ENCODE assay signal across 8 mouse cellular contexts in the genomic region with DNA sequence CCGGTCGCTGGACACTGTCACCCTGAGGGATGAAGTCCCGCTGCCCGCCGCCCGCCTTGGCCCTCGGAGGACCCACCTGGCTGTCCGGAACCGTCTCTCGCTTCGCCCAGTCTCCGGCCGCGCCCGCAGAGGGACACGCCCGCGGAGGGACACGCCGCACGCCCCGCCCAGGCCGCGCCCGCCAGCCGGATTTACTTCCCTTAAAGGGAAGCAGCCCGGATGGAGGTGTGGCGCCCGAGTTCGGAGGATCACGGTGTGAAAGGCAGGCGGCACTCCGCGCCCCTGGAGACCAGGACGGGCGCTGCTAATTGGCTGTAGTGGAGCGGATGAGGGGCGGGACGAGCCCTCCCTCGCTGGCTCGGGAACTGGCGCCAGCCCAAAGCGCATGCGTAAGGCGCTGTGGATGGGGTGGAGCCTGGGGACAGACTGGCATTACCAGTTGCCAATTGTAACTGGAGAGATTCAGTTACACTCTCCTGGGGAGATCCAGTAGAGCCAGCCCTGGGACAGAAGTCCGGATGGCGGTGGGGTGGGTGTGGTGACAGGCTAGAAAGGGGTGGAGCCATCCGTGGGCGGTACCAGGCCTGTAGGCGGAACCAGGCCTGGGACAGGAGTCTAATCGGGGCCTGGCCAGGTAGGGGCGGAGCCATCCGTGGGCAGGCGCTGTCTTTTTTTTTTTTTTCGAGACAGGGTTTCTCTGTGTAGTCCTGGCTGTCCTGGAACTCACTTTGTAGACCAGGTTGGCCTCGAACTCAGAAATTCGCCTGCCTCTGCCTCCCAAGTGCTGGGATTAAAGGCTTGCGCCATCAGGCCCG. TPM values are rescaled to one million over a fixed set of nuclear protein-coding genes. Genes with fewer than 3 reads are reported as not detected.
DNase-seq lines count a peak whose midpoint lies in the region; ATAC-seq lines count a peak whose summit lies in the region.

Mob3a (minus strand) TSS at position 257 of the 815 bp plus-strand sequence.
Izumo4 (plus strand) TSS at position 464 of the 815 bp plus-strand sequence.

- H3K27me3 ChIP-seq in hindbrain, embryonic 12.5 days = no peaks in the 10 kb centered on the region

- H3K4me2 ChIP-seq in hindbrain, embryonic 12.5 days (replicated peaks) = peak within 1 kb of the TSS; percentile 82

- peaks cover 18% of the 10 kb centered on the region for H3K36me3 ChIP-seq in hindbrain, embryonic 12.5 days

- peaks cover 29% of the 10 kb centered on the region for H3K4me1 ChIP-seq in hindbrain, embryonic 12.5 days

- peak within 1 kb of the TSS; percentile 65 for H3K9ac ChIP-seq in hindbrain, embryonic 12.5 days

- peak within 1 kb of the TSS; percentile 54 for H3K4me3 ChIP-seq in hindbrain, embryonic 12.5 days

- WGBS in hindbrain, embryonic 12.5 days = under 1% methylated on average over 58 of the region's 59 CpGs

- DNase-seq in NIH3T3 (ENCODE audit: low read depth) = peak; percentile 100
- DNase-seq in cerebellum, postnatal 10 days = peak; percentile 98 to 99
- peak; percentile 99 for DNase-seq in frontal cortex, postnatal 10 days (ENCODE audit: low spot score in 2 of 2)
- peak; percentile 97 to 99 for DNase-seq in layer of hippocampus, postnatal 14 days (ENCODE audit: low spot score in 2 of 2)
- peak; percentile 99 for DNase-seq in lung, postnatal 14 days
- DNase-seq in retina, adult 2 months (ENCODE audit: low read depth, low spot score) = peak; percentile 98
- DNase-seq in thymus, postnatal 36 days = peak; percentile 97 to 100

- peak within 1 kb of the TSS; percentile 84 for H3K27ac ChIP-seq in hindbrain, embryonic 12.5 days

- ATAC-seq in hindbrain, embryonic 12.5 days (ENCODE audit: low FRiP score) = peak; percentile 97

- no peaks in the 10 kb centered on the region for H3K9me3 ChIP-seq in hindbrain, embryonic 12.5 days (replicated peaks)

RNA-seq across cellular contexts. Expression of gene Mob3a, which starts in this region (rescaled TPM):
- polyA plus RNA-seq in hindbrain, embryonic 12.5 days (2016; fragmentation: Nextera tagmentation; extraction: Ambion mirVana) = 56.5 and 62.9 TPM in 2 replicates
- total RNA-seq in layer of hippocampus, postnatal 14 days (2021) = 10 to 100 TPM; 16.1 to 19.0 TPM

RNA-seq across cellular contexts. Expression of gene Izumo4, which starts in this region (rescaled TPM):
- polyA plus RNA-seq in hindbrain, embryonic 12.5 days (2016; fragmentation: Nextera tagmentation; extraction: Ambion mirVana) = 27.1 and 30.5 TPM in 2 replicates
- total RNA-seq in layer of hippocampus, postnatal 14 days (2021) = 10 to 100 TPM; 44.8 to 54.7 TPM

Comparison
In these comparisons a context has a peak if more than half of its experiments do, and no peak if none do; other contexts are left out.
1. Peak in every context shown above with its lines: DNase-seq, ATAC-seq, H3K4me3 ChIP-seq and H3K27ac ChIP-seq.